ENCODE assay signal across 9 mouse cellular contexts in genomic region chr6:94966962-94967361, GRCm38 (mm10).
DNase-seq lines count a peak whose midpoint lies in the region; ATAC-seq lines count a peak whose summit lies in the region.
"Had no signal": no experiment of that assay in that cellular context is flagged by ENCODE, and none has a peak within 500 bp of the region (broad histone marks: within the 10 kb centered on the region; RNA-seq: fewer than 3 reads in every experiment).

No protein-coding gene starts in this region.

- no peak overlapping the region for H3K4me3 ChIP-seq in hindbrain, embryonic 11.5 days (ENCODE audit: low read depth, low read length)
- H3K4me3 ChIP-seq in hindbrain, embryonic 12.5 days, result no peak overlapping the region
- H3K4me3 ChIP-seq: embryonic facial prominence, embryonic 13.5 days had no signal

- no peak overlapping the region for H3K27ac ChIP-seq in hindbrain, embryonic 11.5 days (ENCODE audit: low read depth, low read length)
- H3K27ac ChIP-seq in hindbrain, embryonic 12.5 days, result no peak overlapping the region
- H3K27ac ChIP-seq: embryonic facial prominence, embryonic 13.5 days had no signal

- H3K9me3 ChIP-seq in hindbrain, embryonic 11.5 days (ENCODE audit: control insufficient read depth, low read length), result no peaks in the 10 kb centered on the region
- H3K9me3 ChIP-seq in hindbrain, embryonic 12.5 days (replicated peaks), result no peaks in the 10 kb centered on the region
- H3K9me3 ChIP-seq: embryonic facial prominence, embryonic 13.5 days had no signal

- H3K4me1 ChIP-seq in hindbrain, embryonic 11.5 days (replicated peaks; ENCODE audit: control insufficient read depth, insufficient read depth, low read length), result no peaks in the 10 kb centered on the region
- H3K4me1 ChIP-seq in hindbrain, embryonic 12.5 days, result peaks cover 5% of the 10 kb centered on the region; the same call in 1 of the 2 replicates

- H3K4me2 ChIP-seq in hindbrain, embryonic 11.5 days (replicated peaks; ENCODE audit: low read depth, low read length), result no peak overlapping the region
- no peak overlapping the region for H3K4me2 ChIP-seq in hindbrain, embryonic 12.5 days (replicated peaks)
- H3K4me2 ChIP-seq: embryonic facial prominence, embryonic 13.5 days had no signal

- H3K9ac ChIP-seq in hindbrain, embryonic 11.5 days (ENCODE audit: low read depth, low read length), result no peak overlapping the region
- no peak overlapping the region for H3K9ac ChIP-seq in hindbrain, embryonic 12.5 days
- H3K9ac ChIP-seq: embryonic facial prominence, embryonic 13.5 days had no signal

- WGBS in hindbrain, embryonic 11.5 days, result 15% methylated on average over 3 of the region's 3 CpGs
- WGBS in hindbrain, embryonic 12.5 days, result 10% methylated on average over 3 of the region's 3 CpGs

- peak; percentile 68 for DNase-seq in hindbrain, embryonic 11.5 days (ENCODE audit: low spot score)
- DNase-seq in 416B (ENCODE audit: low read depth), result peak; percentile 63
- DNase-seq in NIH3T3 (ENCODE audit: low read depth), result peak; percentile 83
- peak; percentile 44 for DNase-seq in neural tube, embryonic 10.5 days (ENCODE audit: extremely low spot score, low spot score)
- no peak for DNase-seq in testis, postnatal 10 days (ENCODE audit: low spot score)
- no peak for DNase-seq in layer of hippocampus, adult 11-12 months (ENCODE audit: low spot score)

- ATAC-seq in hindbrain, embryonic 11.5 days (ENCODE audit: low FRiP score), result no peak
- ATAC-seq in hindbrain, embryonic 12.5 days (ENCODE audit: low FRiP score), result no peak
- peak; percentile 83 for ATAC-seq in granulocyte monocyte progenitor cell, adult 5-6 weeks (replicated peaks; ENCODE audit: poor library complexity, severe bottlenecking)

- no peaks in the 10 kb centered on the region for H3K27me3 ChIP-seq in hindbrain, embryonic 11.5 days (ENCODE audit: control insufficient read depth, insufficient read depth, low read length)
- H3K27me3 ChIP-seq in hindbrain, embryonic 12.5 days, result no peaks in the 10 kb centered on the region

- no peaks in the 10 kb centered on the region for H3K36me3 ChIP-seq in hindbrain, embryonic 11.5 days (ENCODE audit: control insufficient read depth, insufficient read depth, low read length)
- H3K36me3 ChIP-seq in hindbrain, embryonic 12.5 days, result no peaks in the 10 kb centered on the region
- H3K36me3 ChIP-seq: embryonic facial prominence, embryonic 13.5 days had no signal

Comparison
In these comparisons a context has a peak if more than half of its experiments do, and no peak if none do; other contexts are left out.
1. DNase-seq: peak in hindbrain, embryonic 11.5 days (single experiment), 416B (single experiment), NIH3T3 (single experiment) and neural tube, embryonic 10.5 days (single experiment); none in testis, postnatal 10 days (single experiment) and layer of hippocampus, adult 11-12 months (single experiment).